Mouse (Mus musculus) embryonic facial prominence, embryonic 10.5 days (tissue): ENCODE data around the gene Gabrg3. TPM values are rescaled to one million over a fixed set of nuclear protein-coding genes. Genes with fewer than 3 reads are reported as not detected.

Experiments
- DNase-seq: peaks from one replicate; pipeline ENCODE4 v3.0.0-alpha.2; 2017; ENCODE audit warnings: low spot score
- H3K27ac ChIP-seq: fragments of 300-500 bp; sonication (generic); replicated peaks from 2 replicates; pipeline ENCODE4 v1.5.1; 2016; ENCODE audit warnings: mild to moderate bottlenecking
- H3K27me3 ChIP-seq: fragments of 300-500 bp; sonication (generic); replicated peaks from 2 replicates; pipeline ENCODE4 v1.6.1; 2016; ENCODE audit warnings: low read depth, mild to moderate bottlenecking; ENCODE audit not compliant: poor library complexity, severe bottlenecking
- H3K36me3 ChIP-seq: fragments of 300-500 bp; sonication (generic); replicated peaks from 2 replicates; pipeline ENCODE4 v1.6.1; 2016; ENCODE audit warnings: mild to moderate bottlenecking, moderate library complexity
- H3K4me1 ChIP-seq: fragments of 300-500 bp; sonication (generic); 2 replicates; pipeline ENCODE4 v1.6.1; 2016
- H3K4me3 ChIP-seq: fragments of 300-500 bp; sonication (generic); 2 replicates; pipeline ENCODE4 v1.5.1; 2016; ENCODE audit warnings: mild to moderate bottlenecking, moderate library complexity
- H3K9me3 ChIP-seq: fragments of 300-500 bp; sonication (generic); 2 replicates; pipeline ENCODE4 v1.6.1; 2016; ENCODE audit warnings: mild to moderate bottlenecking
- WGBS: fragments of 180-500 bp; shearing (Covaris S2); methylation state at CpG from one replicate; pipeline ENCODE4 v1.1.7; 2016; 5-methylcytosine and 5-hydroxymethylcytosine counted together
- polyA plus RNA-seq: library from polyadenylated mRNA; unstranded; fragments of >200 nt; fragmentation: Nextera tagmentation; extraction: Ambion mirVana; gene quantifications from 2 replicates; pipeline ENCODE4 v1.2.1, GENCODE M21; 2016

Gene Gabrg3
- polyA plus RNA-seq, 1 experiment from 2014 or later: 0.27 TPM

- Histone ChIP-seq H3K27ac (no peak overlapping the region), H3K4me3 (no peak overlapping the region), H3K27me3 (no peaks in the 10 kb centered on the region), H3K4me1 (no peaks in the 10 kb centered on the region; the same call in 1 of the 2 replicates), H3K9me3 (no peaks in the 10 kb centered on the region), H3K36me3 (no peaks in the 10 kb centered on the region)
- WGBS: 77% methylated on average over 5 of the region's 5 CpGs
- DNase-seq: no peak
Observed at GRCm38 (mm10) chr7:57150768-57151167, 236.2 kb downstream of the Gabrg3 start.

DNA sequence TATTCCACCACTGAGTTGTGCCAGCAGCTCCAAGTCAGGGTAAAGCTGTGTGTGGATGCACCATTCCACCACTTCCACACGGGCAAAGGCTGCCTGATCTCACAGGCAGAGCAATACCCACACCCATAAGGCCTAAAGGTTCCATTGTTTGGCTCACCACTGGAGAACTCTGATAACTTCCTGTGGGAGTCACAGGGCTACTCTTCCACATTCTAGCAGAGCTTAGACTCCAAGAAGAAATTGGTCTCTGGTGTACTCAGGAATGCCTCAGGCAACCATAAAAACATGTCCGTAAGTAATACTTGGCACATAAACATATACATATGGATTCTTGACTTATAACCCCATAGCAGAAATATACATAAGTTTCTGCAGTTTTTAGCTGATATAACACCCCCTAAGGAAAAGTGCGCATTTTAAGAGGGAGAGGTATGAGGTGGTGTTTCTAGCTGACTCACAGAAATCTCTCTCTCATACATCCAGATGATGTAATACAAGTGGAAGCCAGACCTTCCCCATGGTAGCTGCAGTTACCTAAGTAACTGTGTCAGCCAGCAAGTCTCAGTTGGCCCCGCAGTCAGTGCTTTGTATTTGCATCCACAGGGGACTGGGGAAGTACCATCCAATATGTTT, 248.8 kb downstream of the Gabrg3 start:
- 85% methylated on average over 4 of the region's 4 CpGs for WGBS
- Histone ChIP-seq H3K36me3 (no peaks in the 10 kb centered on the region), H3K4me1 (no peaks in the 10 kb centered on the region), H3K27me3 (no peaks in the 10 kb centered on the region), H3K4me3 (no peak overlapping the region), H3K27ac (no peak overlapping the region), H3K9me3 (no peaks in the 10 kb centered on the region)
- DNase-seq: no peak

GRCm38 (mm10) chr7:57133009-57133408, 254.0 kb downstream of the Gabrg3 start:
- 79% methylated on average over 4 of the region's 4 CpGs for WGBS
- H3K36me3 ChIP-seq: no peaks in the 10 kb centered on the region
- no peaks in the 10 kb centered on the region for H3K27me3 ChIP-seq
- no peaks in the 10 kb centered on the region for H3K4me1 ChIP-seq
- no peak overlapping the region for H3K27ac ChIP-seq
- H3K9me3 ChIP-seq: no peaks in the 10 kb centered on the region
- no peak for DNase-seq
- no peak overlapping the region for H3K4me3 ChIP-seq

- Histone ChIP-seq H3K4me3 (no peak overlapping the region), H3K36me3 (no peaks in the 10 kb centered on the region), H3K27ac (no peak overlapping the region), H3K4me1 (no peaks in the 10 kb centered on the region), H3K9me3 (no peaks in the 10 kb centered on the region), H3K27me3 (no peaks in the 10 kb centered on the region)
- DNase-seq: no peak
- 86% methylated on average over 2 of the region's 2 CpGs for WGBS
Observed at GRCm38 (mm10) chr7:57132471-57132870, 254.5 kb downstream of the Gabrg3 start.

- 83% methylated on average over 3 of the region's 3 CpGs for WGBS
- Histone ChIP-seq H3K4me3 (no peak overlapping the region), H3K36me3 (no peaks in the 10 kb centered on the region), H3K27me3 (no peaks in the 10 kb centered on the region), H3K27ac (no peak overlapping the region), H3K4me1 (no peaks in the 10 kb centered on the region), H3K9me3 (no peaks in the 10 kb centered on the region)
- DNase-seq: no peak
Observed at GRCm38 (mm10) chr7:57100065-57100464, 286.9 kb downstream of the Gabrg3 start.

GRCm38 (mm10) chr7:57082071-57082470, 304.9 kb downstream of the Gabrg3 start:
- WGBS: 72% methylated on average over 3 of the region's 3 CpGs
- H3K27me3 ChIP-seq: no peaks in the 10 kb centered on the region
- DNase-seq: no peak

GRCm38 (mm10) chr7:57071435-57072160, 315.4 kb downstream of the Gabrg3 start:
- 96% methylated on average over 2 of the region's 2 CpGs for WGBS
- Histone ChIP-seq H3K27ac (no peak overlapping the region), H3K27me3 (no peaks in the 10 kb centered on the region), H3K36me3 (no peaks in the 10 kb centered on the region), H3K4me1 (no peaks in the 10 kb centered on the region), H3K4me3 (no peak overlapping the region), H3K9me3 (no peaks in the 10 kb centered on the region)
- DNase-seq: no peak

More at GRCm38 (mm10) chr7:57082071-57082470, 304.9 kb downstream of the Gabrg3 start:
- H3K4me3 ChIP-seq: no peak overlapping the region
- H3K9me3 ChIP-seq: no peaks in the 10 kb centered on the region
- H3K4me1 ChIP-seq: no peaks in the 10 kb centered on the region
- no peak overlapping the region for H3K27ac ChIP-seq
- no peaks in the 10 kb centered on the region for H3K36me3 ChIP-seq

GRCm38 (mm10) chr7:57065398-57065797, 321.6 kb downstream of the Gabrg3 start:
- Histone ChIP-seq H3K9me3 (no peaks in the 10 kb centered on the region), H3K4me1 (no peaks in the 10 kb centered on the region), H3K36me3 (no peaks in the 10 kb centered on the region), H3K4me3 (no peak overlapping the region), H3K27ac (no peak overlapping the region), H3K27me3 (no peaks in the 10 kb centered on the region)
- no peak for DNase-seq
- WGBS: 88% methylated on average over 3 of the region's 3 CpGs

- H3K4me1 ChIP-seq: no peaks in the 10 kb centered on the region
- no peak overlapping the region for H3K4me3 ChIP-seq
- H3K27ac ChIP-seq: no peak overlapping the region
- DNase-seq: no peak
- H3K27me3 ChIP-seq: no peaks in the 10 kb centered on the region
- WGBS: 81% methylated on average over 1 of the region's 1 CpGs
- H3K36me3 ChIP-seq: no peaks in the 10 kb centered on the region
- H3K9me3 ChIP-seq: no peaks in the 10 kb centered on the region
Observed at GRCm38 (mm10) chr7:57050906-57051635, 335.9 kb downstream of the Gabrg3 start.

GRCm38 (mm10) chr7:57037861-57038421, 349.0 kb downstream of the Gabrg3 start:
- DNase-seq: no peak
- Histone ChIP-seq H3K9me3 (no peaks in the 10 kb centered on the region), H3K36me3 (no peaks in the 10 kb centered on the region), H3K27ac (no peak overlapping the region), H3K4me3 (no peak overlapping the region), H3K4me1 (peaks cover 5% of the 10 kb centered on the region; the same call in 1 of the 2 replicates), H3K27me3 (no peaks in the 10 kb centered on the region)
- 24% methylated on average over 2 of the region's 2 CpGs for WGBS

GRCm38 (mm10) chr7:57000585-57001261, 386.3 kb downstream of the Gabrg3 start:
- Histone ChIP-seq H3K4me3 (no peak overlapping the region), H3K27me3 (no peaks in the 10 kb centered on the region), H3K9me3 (no peaks in the 10 kb centered on the region), H3K4me1 (no peaks in the 10 kb centered on the region), H3K27ac (no peak overlapping the region), H3K36me3 (no peaks in the 10 kb centered on the region)
- WGBS: 93% methylated on average over 3 of the region's 3 CpGs
- no peak for DNase-seq
